Mouse (Mus musculus): ENCODE measurements at regions not wholly inside any gene's neighbourhood (a gene's known extent, or its start where the extent isn't known, plus 50 kb on each side); places are given as distances from the start of the nearest gene placed in this dataset.

DNA sequence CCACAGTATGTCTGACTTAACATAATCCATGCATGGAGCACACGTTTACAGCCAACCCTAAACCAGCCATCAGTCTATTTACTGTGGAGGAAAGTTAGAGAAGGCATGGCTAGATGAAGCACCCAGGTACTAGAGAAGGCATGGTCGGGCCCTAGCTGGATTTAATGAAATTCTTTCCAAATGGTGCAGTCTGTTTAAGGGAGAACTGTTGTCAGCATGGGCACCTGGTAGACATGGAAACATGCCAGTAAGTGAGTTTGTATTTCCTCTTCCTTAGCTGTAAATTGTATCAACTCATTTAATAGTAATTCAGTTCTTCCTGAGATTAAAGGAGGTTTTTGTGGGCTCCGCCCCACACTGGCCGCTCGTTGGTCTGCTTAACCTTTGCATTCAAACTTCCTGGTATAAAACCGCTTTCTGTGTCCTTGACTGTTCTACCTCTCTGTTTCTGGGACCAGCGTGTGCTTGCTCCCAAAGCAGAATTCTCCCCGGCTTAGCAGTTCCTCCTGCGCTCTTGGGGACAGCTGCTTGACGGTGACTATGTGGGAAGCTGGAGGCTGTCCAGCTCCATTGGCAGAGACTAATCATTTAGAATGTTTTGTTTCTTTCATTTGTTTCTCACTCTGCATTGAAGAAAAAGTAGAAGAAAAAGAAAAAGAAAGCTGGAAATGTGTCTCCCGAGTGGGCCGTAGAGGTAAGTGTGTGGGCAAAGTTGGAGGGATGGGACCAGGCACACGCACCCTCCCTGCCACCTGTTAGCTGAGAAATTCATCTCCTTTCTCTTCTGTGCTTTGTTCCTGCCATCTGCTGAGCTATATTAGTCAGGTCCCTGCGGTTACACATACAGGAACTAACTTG lies 96.0 kb upstream of the St6galnac5 start:
- H3K9ac ChIP-seq = no peak overlapping the region
- no peak overlapping the region for H3K4me3 ChIP-seq
- ATAC-seq (ENCODE audit: low FRiP score, low read depth) = peak; percentile 59; the same call in 1 of the 2 replicates
- no peak overlapping the region for H3K27ac ChIP-seq
- H3K36me3 ChIP-seq = no peaks in the 10 kb centered on the region
- peaks cover 5% of the 10 kb centered on the region; the same call in 1 of the 2 replicates for H3K27me3 ChIP-seq
- peaks cover 19% of the 10 kb centered on the region for H3K4me1 ChIP-seq
- peak overlapping the region; percentile 28; the same call in 1 of the 2 replicates for H3K4me2 ChIP-seq (replicated peaks)
- 56% methylated on average over 14 of the region's 14 CpGs for WGBS
- no peaks in the 10 kb centered on the region for H3K9me3 ChIP-seq

DNA sequence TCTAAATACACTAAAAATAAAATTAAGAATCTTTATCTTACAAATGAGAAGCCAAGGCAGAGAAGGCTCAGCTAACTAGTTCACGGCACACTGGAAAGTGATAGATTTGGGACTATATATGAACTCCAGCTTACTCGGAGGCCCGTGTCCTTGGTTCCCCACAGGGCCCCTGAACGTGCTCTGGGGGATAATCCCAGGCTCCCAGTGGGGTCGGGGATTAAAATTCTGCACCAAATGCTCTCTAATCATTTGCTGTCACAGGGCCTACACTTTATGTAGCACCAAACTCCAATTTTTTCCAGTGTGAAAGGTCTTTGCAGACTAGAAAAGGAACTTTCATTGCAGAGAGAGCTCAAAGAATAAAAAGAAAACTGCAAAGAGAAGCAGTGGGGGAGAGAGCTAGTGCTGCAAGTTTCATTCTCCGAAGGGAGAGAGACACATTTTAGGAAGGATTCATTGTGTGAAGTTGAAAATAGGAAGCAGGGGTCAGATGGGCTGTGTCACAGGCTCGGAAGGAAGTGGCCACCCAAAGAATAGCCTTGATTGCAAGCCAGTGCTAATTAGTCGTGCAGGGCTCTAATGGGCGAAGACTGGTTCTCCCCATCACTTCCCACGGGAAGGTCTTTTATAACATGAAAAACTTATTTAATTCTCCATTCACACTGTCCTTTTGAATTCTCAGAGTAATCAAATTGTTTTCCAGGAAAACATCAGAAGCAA lies 90.3 kb upstream of the St6galnac5 start:
- no peak overlapping the region for H3K4me3 ChIP-seq
- H3K9me3 ChIP-seq = no peaks in the 10 kb centered on the region
- WGBS = 63% methylated on average over 10 of the region's 10 CpGs
- ATAC-seq (ENCODE audit: low FRiP score, low read depth) = no peak
- no peaks in the 10 kb centered on the region for H3K36me3 ChIP-seq
- H3K27ac ChIP-seq = no peak overlapping the region
- H3K4me1 ChIP-seq = peaks cover under 1% of the 10 kb centered on the region; the same call in 1 of the 2 replicates
- H3K9ac ChIP-seq = no peak overlapping the region
- H3K27me3 ChIP-seq = no peaks in the 10 kb centered on the region
- no peak overlapping the region for H3K4me2 ChIP-seq (replicated peaks)

DNA sequence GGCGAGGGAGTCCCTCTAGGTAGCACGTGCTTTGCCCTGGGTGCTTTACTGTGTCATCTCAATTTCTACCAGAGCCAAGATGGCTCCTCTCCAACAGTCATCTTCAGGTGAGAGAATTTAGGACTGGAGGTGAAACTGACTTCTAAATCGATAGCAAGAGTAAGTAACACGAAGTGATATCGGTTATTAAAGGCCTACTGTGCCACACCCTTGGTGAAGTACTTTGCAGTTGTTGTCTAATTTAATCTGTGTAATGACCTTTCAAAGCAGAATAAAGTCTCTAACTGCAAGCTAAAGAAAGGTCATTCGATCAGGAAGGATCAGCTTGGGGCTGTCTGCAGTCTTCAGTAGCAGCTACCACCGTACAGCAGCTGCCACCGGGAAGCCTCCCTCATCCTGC lies 89.5 kb upstream of the St6galnac5 start:
- H3K4me2 ChIP-seq (replicated peaks) = no peak overlapping the region
- no peaks in the 10 kb centered on the region for H3K36me3 ChIP-seq
- ATAC-seq (ENCODE audit: low FRiP score, low read depth) = no peak
- no peak overlapping the region for H3K4me3 ChIP-seq
- no peaks in the 10 kb centered on the region for H3K9me3 ChIP-seq
- H3K9ac ChIP-seq = no peak overlapping the region
- H3K27me3 ChIP-seq = no peaks in the 10 kb centered on the region
- H3K27ac ChIP-seq = no peak overlapping the region
- H3K4me1 ChIP-seq = no peaks in the 10 kb centered on the region
- WGBS = 84% methylated on average over 8 of the region's 8 CpGs

DNA sequence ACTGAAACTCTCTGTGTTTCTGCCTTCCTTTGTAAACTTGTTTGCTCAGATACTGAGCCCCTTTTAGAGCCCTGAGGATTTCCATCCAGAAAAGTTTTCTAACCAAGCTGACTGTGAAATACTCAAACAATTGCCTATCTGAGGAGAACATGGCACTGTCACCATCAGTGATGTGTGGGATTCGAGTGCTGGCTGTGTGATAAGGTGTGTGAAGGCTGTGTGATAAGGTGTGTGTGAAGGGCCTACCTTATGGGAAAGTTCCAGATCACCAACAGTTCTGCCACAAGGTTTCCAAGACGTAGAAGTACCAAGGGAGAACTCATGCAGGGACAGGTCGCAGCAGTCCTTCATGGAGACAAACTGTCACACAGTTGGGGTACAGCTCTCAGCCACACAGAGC lies 89.1 kb upstream of the St6galnac5 start:
- no peaks in the 10 kb centered on the region for H3K9me3 ChIP-seq
- WGBS = 81% methylated on average over 3 of the region's 3 CpGs
- H3K27me3 ChIP-seq = no peaks in the 10 kb centered on the region
- no peak overlapping the region for H3K4me2 ChIP-seq (replicated peaks)
- ATAC-seq (ENCODE audit: low FRiP score, low read depth) = no peak
- H3K9ac ChIP-seq = no peak overlapping the region
- H3K27ac ChIP-seq = no peak overlapping the region
- H3K4me1 ChIP-seq = no peaks in the 10 kb centered on the region
- H3K36me3 ChIP-seq = no peaks in the 10 kb centered on the region
- no peak overlapping the region for H3K4me3 ChIP-seq

DNA sequence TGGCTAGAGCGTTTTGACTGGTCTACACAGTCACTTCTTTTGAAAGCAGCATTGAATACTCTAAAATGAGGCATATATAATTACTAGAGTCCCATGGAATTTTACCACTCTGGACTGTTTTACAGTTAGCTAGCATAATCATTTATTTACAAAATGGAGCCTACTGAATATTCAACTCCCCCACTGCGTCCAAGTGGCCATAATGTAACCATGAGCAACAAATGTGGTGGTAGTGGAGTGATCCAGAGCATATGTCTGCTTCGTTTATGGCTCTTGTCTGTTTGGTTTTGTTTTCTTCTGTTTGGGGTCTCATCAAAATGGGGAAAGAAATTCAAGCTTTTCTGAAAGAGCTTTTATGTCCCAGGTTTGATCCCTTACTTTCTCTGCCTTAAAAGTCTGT lies 83.8 kb upstream of the St6galnac5 start:
- no peak for ATAC-seq (ENCODE audit: low FRiP score, low read depth)
- Histone ChIP-seq H3K4me1 (no peaks in the 10 kb centered on the region), H3K27me3 (no peaks in the 10 kb centered on the region), H3K27ac (no peak overlapping the region), H3K4me2 (replicated peaks) (no peak overlapping the region), H3K4me3 (no peak overlapping the region), H3K9ac (no peak overlapping the region), H3K9me3 (no peaks in the 10 kb centered on the region), H3K36me3 (no peaks in the 10 kb centered on the region)
- 72% methylated on average over 3 of the region's 3 CpGs for WGBS

DNA sequence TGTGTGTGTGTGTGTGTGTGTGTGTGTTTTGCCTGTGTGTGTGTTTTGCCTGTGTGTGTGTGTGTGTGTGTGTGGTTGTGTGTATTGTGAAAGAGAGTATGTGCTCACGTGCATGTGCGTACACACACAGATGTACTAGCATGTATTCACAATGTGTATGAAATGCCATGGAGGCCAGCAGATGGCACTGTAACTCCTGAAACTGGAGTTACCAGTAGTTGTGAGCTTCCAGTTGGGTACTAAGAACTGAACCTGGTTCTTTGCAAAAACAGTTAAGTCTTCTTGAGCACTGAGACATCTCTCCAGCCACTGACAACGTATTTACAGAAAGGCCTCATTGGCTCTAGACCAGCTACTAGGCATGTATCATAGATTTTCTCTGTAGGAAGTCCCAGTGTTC lies 71.1 kb upstream of the St6galnac5 start:
- no peak overlapping the region for H3K4me2 ChIP-seq (replicated peaks)
- 94% methylated on average over 3 of the region's 3 CpGs for WGBS
- no peak overlapping the region for H3K4me3 ChIP-seq
- no peaks in the 10 kb centered on the region for H3K27me3 ChIP-seq
- peaks cover 3% of the 10 kb centered on the region; the same call in 1 of the 2 replicates for H3K9me3 ChIP-seq
- no peaks in the 10 kb centered on the region for H3K4me1 ChIP-seq
- H3K27ac ChIP-seq = no peak overlapping the region
- no peak overlapping the region for H3K9ac ChIP-seq
- no peak for ATAC-seq (ENCODE audit: low FRiP score, low read depth)
- no peaks in the 10 kb centered on the region for H3K36me3 ChIP-seq

DNA sequence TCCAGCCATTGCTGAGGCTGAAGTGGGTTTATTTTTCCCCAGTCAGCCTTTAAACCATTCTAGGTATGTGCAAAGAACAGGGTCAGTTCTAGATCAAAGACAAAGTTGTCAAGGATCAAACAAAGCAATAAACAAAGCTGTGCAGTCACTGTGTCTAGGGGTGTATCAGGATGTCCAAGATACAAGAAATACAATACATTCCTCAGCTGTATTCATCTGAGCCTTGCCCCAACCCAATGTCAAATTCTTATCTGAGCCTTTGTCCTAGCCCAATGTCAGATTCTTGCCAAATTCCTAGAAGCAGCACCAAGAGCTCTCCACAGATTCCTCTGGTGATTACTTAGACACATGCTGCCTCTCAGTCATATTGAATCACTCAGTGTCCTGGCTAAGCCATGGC lies 69.5 kb upstream of the St6galnac5 start:
- Histone ChIP-seq H3K9ac (no peak overlapping the region), H3K9me3 (peaks cover 12% of the 10 kb centered on the region), H3K4me3 (no peak overlapping the region), H3K27me3 (no peaks in the 10 kb centered on the region), H3K4me1 (no peaks in the 10 kb centered on the region), H3K4me2 (replicated peaks) (no peak overlapping the region), H3K36me3 (no peaks in the 10 kb centered on the region), H3K27ac (no peak overlapping the region)
- ATAC-seq (ENCODE audit: low FRiP score, low read depth) = no peak

DNA sequence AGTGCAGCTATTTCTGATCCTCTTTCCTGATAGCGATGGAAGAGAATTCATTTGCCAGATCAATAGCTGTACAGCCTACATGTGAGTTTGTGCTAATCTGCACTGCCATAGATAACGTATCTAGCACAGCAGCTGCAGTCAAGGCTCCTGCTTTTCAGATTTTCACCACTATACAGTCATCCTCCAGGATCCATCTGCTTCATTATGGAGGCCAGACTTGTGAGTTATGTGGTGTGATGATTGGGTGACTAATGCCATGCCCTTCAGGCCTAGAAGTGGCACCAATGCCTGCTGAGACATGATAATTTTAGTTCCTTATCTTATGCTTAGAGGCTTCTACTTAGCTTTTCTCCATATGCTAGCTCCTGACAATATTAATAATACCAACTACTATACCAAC lies 63.3 kb upstream of the St6galnac5 start:
- WGBS = 86% methylated on average over 2 of the region's 2 CpGs

DNA sequence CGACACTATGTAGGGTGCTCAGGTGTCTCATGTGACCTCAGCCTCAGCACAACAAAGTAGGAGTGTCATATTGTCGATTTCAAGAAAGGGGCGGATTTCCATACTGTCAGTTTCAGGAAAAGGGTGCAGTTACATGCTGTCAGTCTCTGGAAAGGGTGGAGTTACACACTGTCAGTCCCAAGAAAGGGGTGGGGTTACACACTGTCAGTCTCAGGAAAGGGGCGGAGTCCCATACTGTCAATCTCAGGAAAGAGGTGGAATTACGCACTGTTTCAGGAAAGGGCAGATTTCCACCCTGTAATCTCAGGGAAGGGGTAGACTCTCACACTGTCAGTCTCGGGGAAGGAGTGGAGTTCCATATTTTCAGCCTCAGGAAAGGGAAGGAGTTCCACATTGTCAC lies 51.9 kb upstream of the St6galnac5 start:
- no peak; the same call in 1 of the 2 replicates for ATAC-seq (ENCODE audit: low FRiP score, low read depth)

More for the DNA sequence above, 63.3 kb upstream of the St6galnac5 start:
- Histone ChIP-seq H3K36me3 (no peaks in the 10 kb centered on the region), H3K27ac (no peak overlapping the region), H3K9ac (no peak overlapping the region), H3K4me3 (no peak overlapping the region), H3K27me3 (no peaks in the 10 kb centered on the region), H3K9me3 (peaks cover 9% of the 10 kb centered on the region; the same call in 1 of the 2 replicates), H3K4me2 (replicated peaks) (no peak overlapping the region), H3K4me1 (no peaks in the 10 kb centered on the region)
- ATAC-seq (ENCODE audit: low FRiP score, low read depth) = no peak

More for the DNA sequence above, 51.9 kb upstream of the St6galnac5 start:
- H3K4me3 ChIP-seq = no peak overlapping the region
- 83% methylated on average over 6 of the region's 6 CpGs for WGBS
- H3K36me3 ChIP-seq = no peaks in the 10 kb centered on the region
- H3K27ac ChIP-seq = no peak overlapping the region
- no peak overlapping the region for H3K4me2 ChIP-seq (replicated peaks)
- no peaks in the 10 kb centered on the region for H3K27me3 ChIP-seq
- H3K9ac ChIP-seq = no peak overlapping the region
- no peaks in the 10 kb centered on the region for H3K9me3 ChIP-seq
- H3K4me1 ChIP-seq = no peaks in the 10 kb centered on the region
